Mouse (Mus musculus) MEL (cell line): ENCODE measurements around the gene 1700016C15Rik.

Experiments
- CTCF ChIP-seq, 3 experiments: IDR thresholded peaks in 2 of 3; conservative IDR thresholded peaks in 1 of 3; 2 replicates each; pipeline ENCODE4 v1.5.1; 2011 to 2012; ENCODE audit warnings: low read length in 3 of 3, low read depth in 2 of 3, mild to moderate bottlenecking in 2 of 3, improper control_type of control experiment in 1 of 3, inconsistent platforms in 1 of 3, mixed read lengths in 1 of 3, moderate library complexity in 1 of 3; ENCODE audit not compliant: control insufficient read depth in 1 of 3, insufficient read depth in 1 of 3, poor library complexity in 1 of 3, severe bottlenecking in 1 of 3
- EP300 ChIP-seq, 2 experiments: IDR thresholded peaks; 2 replicates each; pipeline ENCODE4 v1.6.1; 2011; ENCODE audit warnings: improper control_type of control experiment in 2 of 2, low read length in 2 of 2, low read depth in 1 of 2, mild to moderate bottlenecking in 1 of 2
- MEF2A ChIP-seq: IDR thresholded peaks from 2 replicates; pipeline ENCODE4 v1.6.1; 2014; ENCODE audit warnings: low read depth, mild to moderate bottlenecking, inconsistent platforms, low read length, improper control_type of control experiment; ENCODE audit not compliant: poor library complexity, insufficient replicate concordance, severe bottlenecking; ENCODE audit errors: extremely low read depth
- ZC3H11A ChIP-seq: IDR thresholded peaks from 2 replicates; pipeline ENCODE4 v1.6.1; 2012; ENCODE audit warnings: low read depth, mild to moderate bottlenecking, inconsistent platforms, low read length, improper control_type of control experiment

DNA sequence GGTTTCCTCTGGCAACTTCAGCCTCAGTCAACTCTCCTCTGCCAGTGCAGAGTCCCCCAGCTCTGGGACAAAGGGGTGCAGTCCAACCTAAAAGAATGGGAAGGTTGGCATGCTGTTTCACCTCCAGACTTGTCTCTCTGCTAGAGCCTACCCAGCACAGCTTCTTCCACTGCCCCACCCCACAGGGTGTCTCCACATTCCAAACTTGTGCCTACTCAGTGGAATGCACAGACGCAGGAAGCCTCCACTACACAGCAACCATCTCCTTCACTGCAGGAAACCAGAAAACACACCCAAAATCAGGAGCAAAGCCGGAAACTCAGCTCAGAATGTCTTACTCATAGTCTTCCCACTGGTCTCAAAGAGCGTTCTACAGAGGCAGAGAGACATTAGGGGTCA, 10.6 kb upstream of the 1700016C15Rik start:
- TF ChIP-seq EP300 (IDR thresholded peaks at IDR 0.05; ENCODE audit: low read depth in 1 of 2, low read length in 2 of 2) (no peak), CTCF (IDR thresholded peaks at IDR 0.05 in 2 of 3, conservative IDR thresholded peaks at IDR 0.05 in 1 of 3; ENCODE audit: control insufficient read depth in 1 of 3, insufficient read depth in 1 of 3, low read depth in 2 of 3, low read length in 3 of 3, poor library complexity in 1 of 3, severe bottlenecking in 1 of 3) (no peak), ZC3H11A (no peak), MEF2A (no peak)
